Mouse (Mus musculus) megakaryocyte, embryonic 14.5 days (primary cell): ENCODE data around the gene Gm43738.

Experiments
- FLI1 ChIP-seq: IDR thresholded peaks from 2 replicates; pipeline ENCODE4 v1.6.1; 2012; ENCODE audit warnings: low read length, inconsistent platforms, mixed read lengths
- GATA1 ChIP-seq: IDR thresholded peaks from 3 replicates; pipeline ENCODE4 v1.6.1; 2012; ENCODE audit warnings: mixed read lengths, low read length, inconsistent platforms, borderline replicate concordance

DNA sequence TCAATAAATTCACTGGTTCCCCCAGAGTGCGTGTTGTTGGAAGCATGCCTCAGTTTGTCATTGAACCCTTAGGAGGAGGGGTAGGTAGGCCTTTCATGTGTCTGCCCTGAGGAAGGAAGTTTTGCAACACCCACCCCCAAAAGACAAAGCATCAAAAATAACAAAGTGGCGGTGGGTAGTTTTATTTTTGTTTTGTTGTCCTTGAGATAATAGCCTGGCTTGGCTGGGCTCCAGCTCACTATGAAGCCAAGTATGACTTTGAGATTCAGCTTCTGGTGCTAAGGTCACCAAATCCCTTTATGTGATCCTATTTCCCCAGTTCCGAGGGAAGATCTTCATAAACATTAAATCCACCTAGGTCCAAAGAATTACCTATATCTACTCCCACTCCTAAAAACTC, 23.3 kb upstream of the Gm43738 start:
- TF ChIP-seq GATA1, result no peak
- no peak for TF ChIP-seq FLI1
